ENCODE assay signal across 8 mouse cellular contexts in the genomic region with DNA sequence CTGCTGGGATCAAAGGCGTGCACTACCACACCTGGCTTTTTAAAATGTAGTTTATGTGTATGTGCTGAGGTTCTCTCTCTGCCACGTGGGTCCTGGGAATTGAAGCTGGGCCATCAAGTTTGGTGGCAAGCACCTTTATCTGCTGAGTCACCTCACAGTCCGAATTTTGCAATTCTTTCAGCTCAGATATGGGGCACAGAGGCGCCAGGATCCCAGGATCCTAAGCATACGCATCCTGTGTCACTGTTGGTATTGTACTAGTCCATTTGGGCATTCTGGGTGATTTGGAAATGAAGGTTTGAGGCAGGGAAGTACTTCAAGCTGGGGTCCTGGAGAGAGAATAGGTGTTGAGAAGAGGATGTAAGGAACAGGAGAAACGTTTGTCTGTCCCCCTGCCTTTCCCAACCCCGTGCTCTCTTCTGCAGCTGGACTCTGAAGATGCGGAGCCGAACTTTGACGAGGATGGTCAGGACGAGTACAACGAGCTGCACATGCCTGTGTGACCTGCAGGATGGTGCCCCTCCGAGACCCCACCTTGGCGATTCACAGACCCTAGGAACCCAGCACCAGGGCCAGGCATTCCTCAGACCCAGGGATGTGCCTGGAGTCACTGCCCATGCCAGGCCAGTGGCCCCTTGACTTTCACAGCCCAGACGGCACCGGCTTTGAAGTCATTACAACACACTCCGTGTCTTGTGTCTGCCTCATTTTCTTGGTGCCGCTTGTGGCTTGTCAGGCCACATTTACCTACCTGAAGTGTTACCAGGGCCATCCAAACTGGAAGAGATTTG. TPM values are rescaled to one million over a fixed set of nuclear protein-coding genes. Genes with fewer than 3 reads are reported as not detected.
A peak's percentile ranks its signal among the peaks of the same experiment; 100 is the strongest.
DNase-seq lines count a peak whose midpoint lies in the region; ATAC-seq and TF ChIP-seq lines count a peak whose summit lies in the region.

No protein-coding gene starts in this region.

- no peak overlapping the region for H3K4me3 ChIP-seq in kidney, adult 2 months (ENCODE audit: insufficient read depth, low read depth, low read length)
- no peak overlapping the region for H3K4me3 ChIP-seq in embryonic facial prominence, embryonic 11.5 days (ENCODE audit: low read depth, low read length)
- H3K4me3 ChIP-seq in midbrain, embryonic 13.5 days (replicated peaks), result no peak overlapping the region
- H3K4me3 ChIP-seq in liver, embryonic 12.5 days, result no peak overlapping the region

- H3K9me3 ChIP-seq in embryonic facial prominence, embryonic 11.5 days (replicated peaks; ENCODE audit: control insufficient read depth, low read length), result peaks cover 2% of the 10 kb centered on the region; the same call in 1 of the 2 replicates
- peaks cover 3% of the 10 kb centered on the region; the same call in 1 of the 2 replicates for H3K9me3 ChIP-seq in midbrain, embryonic 13.5 days
- no peaks in the 10 kb centered on the region for H3K9me3 ChIP-seq in liver, embryonic 12.5 days (replicated peaks)

- peak overlapping the region; percentile 11; the same call in 1 of the 2 replicates for H3K27ac ChIP-seq in kidney, adult 2 months (ENCODE audit: insufficient read depth, low read depth, low read length)
- H3K27ac ChIP-seq in embryonic facial prominence, embryonic 11.5 days (replicated peaks; ENCODE audit: low read depth, low read length), result no peak overlapping the region
- H3K27ac ChIP-seq in midbrain, embryonic 13.5 days, result peak overlapping the region; percentile 64
- no peak overlapping the region for H3K27ac ChIP-seq in liver, embryonic 12.5 days

- no peaks in the 10 kb centered on the region for H3K36me3 ChIP-seq in kidney, adult 2 months (ENCODE audit: control insufficient read depth, insufficient read depth, low read length)
- no peaks in the 10 kb centered on the region for H3K36me3 ChIP-seq in embryonic facial prominence, embryonic 11.5 days (replicated peaks; ENCODE audit: control insufficient read depth, insufficient read depth, low read depth, low read length)
- peaks cover 50% of the 10 kb centered on the region for H3K36me3 ChIP-seq in midbrain, embryonic 13.5 days
- H3K36me3 ChIP-seq in liver, embryonic 12.5 days, result no peaks in the 10 kb centered on the region

- DNase-seq in cerebellum, adult 11-12 months, result peak; percentile 57
- DNase-seq in kidney, adult 2 months, result no peak
- DNase-seq in kidney, adult 8-10 months, result no peak
- DNase-seq in embryonic facial prominence, embryonic 11.5 days (ENCODE audit: low spot score), result no peak
- no peak for DNase-seq in frontal cortex, postnatal 36 days (ENCODE audit: low spot score in 2 of 2)

- no peak for ATAC-seq in cerebellum, adult (ENCODE audit: insufficient number of reproducible peaks, low FRiP score, low TSS enrichment)
- no peak for ATAC-seq in embryonic facial prominence, embryonic 11.5 days (replicated peaks; ENCODE audit: insufficient number of reproducible peaks, low FRiP score, low TSS enrichment, low read depth)
- peak; percentile 7; the same call in 1 of the 2 replicates for ATAC-seq in midbrain, embryonic 13.5 days
- ATAC-seq in liver, embryonic 12.5 days, result no peak

- WGBS in kidney, adult 2 months, result 85% methylated on average over 18 of the region's 18 CpGs
- 85% methylated on average over 18 of the region's 18 CpGs for WGBS in embryonic facial prominence, embryonic 11.5 days
- WGBS in midbrain, embryonic 13.5 days, result 89% methylated on average over 18 of the region's 18 CpGs
- 66% methylated on average over 18 of the region's 18 CpGs for WGBS in liver, embryonic 12.5 days (ENCODE audit: insufficient replicate concordance)

- no peaks in the 10 kb centered on the region for H3K4me1 ChIP-seq in kidney, adult 2 months (ENCODE audit: control insufficient read depth, insufficient read depth, low read length)
- peaks cover 6% of the 10 kb centered on the region for H3K4me1 ChIP-seq in embryonic facial prominence, embryonic 11.5 days (ENCODE audit: control insufficient read depth, insufficient read depth, low read length)
- H3K4me1 ChIP-seq in midbrain, embryonic 13.5 days (replicated peaks), result peaks cover 21% of the 10 kb centered on the region
- peaks cover 4% of the 10 kb centered on the region; the same call in 1 of the 2 replicates for H3K4me1 ChIP-seq in liver, embryonic 12.5 days

- TF ChIP-seq POLR2A in kidney, adult 2 months (IDR thresholded peaks at IDR 0.05; ENCODE audit: low read depth, low read length), result no peak

- H3K27me3 ChIP-seq in kidney, adult 2 months (replicated peaks; ENCODE audit: control insufficient read depth, insufficient read depth, low read length), result no peaks in the 10 kb centered on the region
- H3K27me3 ChIP-seq in embryonic facial prominence, embryonic 11.5 days (ENCODE audit: control insufficient read depth, insufficient read depth, low read length), result no peaks in the 10 kb centered on the region
- H3K27me3 ChIP-seq in midbrain, embryonic 13.5 days, result no peaks in the 10 kb centered on the region
- H3K27me3 ChIP-seq in liver, embryonic 12.5 days (replicated peaks), result peaks cover 50% of the 10 kb centered on the region

- H3K4me2 ChIP-seq in embryonic facial prominence, embryonic 11.5 days (ENCODE audit: low read depth, low read length), result peak overlapping the region; percentile 4; the same call in 1 of the 2 replicates
- H3K4me2 ChIP-seq in midbrain, embryonic 13.5 days (replicated peaks), result no peak overlapping the region
- no peak overlapping the region for H3K4me2 ChIP-seq in liver, embryonic 12.5 days

- TF ChIP-seq CTCF in kidney, adult 2 months (conservative IDR thresholded peaks at IDR 0.05; ENCODE audit: insufficient read depth, insufficient read length, low read depth, low read length), result no peak

- peak overlapping the region; percentile 28; the same call in 1 of the 2 replicates for H3K9ac ChIP-seq in embryonic facial prominence, embryonic 11.5 days (replicated peaks; ENCODE audit: low read length)
- no peak overlapping the region for H3K9ac ChIP-seq in midbrain, embryonic 13.5 days (replicated peaks)
- no peak overlapping the region for H3K9ac ChIP-seq in liver, embryonic 12.5 days

RNA-seq across cellular contexts. Expression of gene Slc4a3, which starts 12.5 kb away (rescaled TPM):
- polyA plus RNA-seq in kidney, adult 2 months (2012; rRNA removed), result 14.2 and 28.7 TPM in 2 replicates
- 7.5 and 7.6 TPM in 2 replicates for polyA plus RNA-seq in embryonic facial prominence, embryonic 11.5 days (2014; fragmentation: Nextera tagmentation; extraction: Ambion mirVana)
- 35.5 and 42.9 TPM in 2 replicates for polyA plus RNA-seq in midbrain, embryonic 13.5 days (2015; fragmentation: Nextera tagmentation; extraction: Ambion mirVana)
- polyA plus RNA-seq in liver, embryonic 12.5 days (2016; fragmentation: Nextera tagmentation; extraction: Ambion mirVana), result 2.4 TPM in 2 replicates

RNA-seq across cellular contexts. Expression of gene Stk11ip, which starts 37.3 kb away (rescaled TPM):
- 15.5 and 21.0 TPM in 2 replicates for polyA plus RNA-seq in kidney, adult 2 months (2012; rRNA removed)
- polyA plus RNA-seq in embryonic facial prominence, embryonic 11.5 days (2014; fragmentation: Nextera tagmentation; extraction: Ambion mirVana), result 11.4 and 14.2 TPM in 2 replicates
- 20.0 and 23.6 TPM in 2 replicates for polyA plus RNA-seq in midbrain, embryonic 13.5 days (2015; fragmentation: Nextera tagmentation; extraction: Ambion mirVana)
- polyA plus RNA-seq in liver, embryonic 12.5 days (2016; fragmentation: Nextera tagmentation; extraction: Ambion mirVana), result 10.2 and 10.5 TPM in 2 replicates

RNA-seq across cellular contexts. Expression of gene Inha, which starts 51.7 kb away (rescaled TPM):
- 3.9 and 6.5 TPM in 2 replicates for polyA plus RNA-seq in kidney, adult 2 months (2012; rRNA removed)
- polyA plus RNA-seq in embryonic facial prominence, embryonic 11.5 days (2014; fragmentation: Nextera tagmentation; extraction: Ambion mirVana), result 1.5 and 1.9 TPM in 2 replicates
- polyA plus RNA-seq in midbrain, embryonic 13.5 days (2015; fragmentation: Nextera tagmentation; extraction: Ambion mirVana), result 8.5 and 12.5 TPM in 2 replicates
- polyA plus RNA-seq in liver, embryonic 12.5 days (2016; fragmentation: Nextera tagmentation; extraction: Ambion mirVana), result 1.1 and 1.2 TPM in 2 replicates

RNA-seq across cellular contexts. Expression of gene Obsl1, which starts 52.3 kb away (rescaled TPM):
- polyA plus RNA-seq in kidney, adult 2 months (2012; rRNA removed), result 6.4 and 8.9 TPM in 2 replicates
- polyA plus RNA-seq in embryonic facial prominence, embryonic 11.5 days (2014; fragmentation: Nextera tagmentation; extraction: Ambion mirVana), result 52.4 and 54.2 TPM in 2 replicates
- 18.6 and 25.7 TPM in 2 replicates for polyA plus RNA-seq in midbrain, embryonic 13.5 days (2015; fragmentation: Nextera tagmentation; extraction: Ambion mirVana)
- polyA plus RNA-seq in liver, embryonic 12.5 days (2016; fragmentation: Nextera tagmentation; extraction: Ambion mirVana), result 25.2 and 27.9 TPM in 2 replicates

Comparison
In these comparisons a context has a peak if more than half of its experiments do, and no peak if none do; other contexts are left out.
1. H3K27ac ChIP-seq: peak in kidney, adult 2 months (single experiment) and midbrain, embryonic 13.5 days (single experiment); none in embryonic facial prominence, embryonic 11.5 days (single experiment) and liver, embryonic 12.5 days (single experiment).